Mouse (Mus musculus) kidney, adult 2 months (tissue): ENCODE measurements around the gene Nufip2.

ENCODE experiments used
- CTCF ChIP-seq: fragments of 200-500 bp; conservative IDR thresholded peaks from 2 replicates; pipeline ENCODE4 v1.5.1; 2011; ENCODE audit warnings: low read depth, mild to moderate bottlenecking, control low read depth, low read length, moderate library complexity, mixed read lengths; ENCODE audit not compliant: insufficient read depth, insufficient read length
- POLR2A ChIP-seq: fragments of 200-500 bp; IDR thresholded peaks from one replicate; pipeline ENCODE4 v1.6.1; 2011; ENCODE audit warnings: low read depth, low read length, control low read depth

DNA sequence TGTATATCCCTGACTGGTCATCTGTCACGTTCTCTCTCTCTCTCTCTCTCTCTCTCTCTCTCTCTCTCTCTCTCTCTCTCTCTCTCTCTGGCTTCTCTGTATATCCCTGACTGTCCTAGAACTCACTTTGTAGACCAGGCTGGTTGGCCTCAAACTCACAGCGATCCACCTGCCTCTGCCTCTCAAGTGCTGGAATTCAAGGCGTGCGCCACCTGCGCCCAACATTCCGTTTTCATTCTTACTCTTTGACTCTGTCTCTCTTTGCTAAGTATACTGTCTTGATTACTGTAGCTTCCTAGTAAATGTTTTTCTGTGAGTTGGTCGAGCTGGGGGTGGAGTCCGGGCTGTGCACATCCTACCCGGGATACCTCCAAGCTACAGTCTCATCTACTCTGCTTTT lies 44.6 kb upstream of the Nufip2 start:
- TF ChIP-seq CTCF (no peak), POLR2A (no peak)
